Mouse (Mus musculus) kidney, adult 18-20 months (tissue): Measurements from ENCODE around the gene Lysmd4.

Experiments
- DNase-seq: peaks from one replicate; pipeline ENCODE4 v3.0.0; 2021

The Lysmd4 gene

DNA sequence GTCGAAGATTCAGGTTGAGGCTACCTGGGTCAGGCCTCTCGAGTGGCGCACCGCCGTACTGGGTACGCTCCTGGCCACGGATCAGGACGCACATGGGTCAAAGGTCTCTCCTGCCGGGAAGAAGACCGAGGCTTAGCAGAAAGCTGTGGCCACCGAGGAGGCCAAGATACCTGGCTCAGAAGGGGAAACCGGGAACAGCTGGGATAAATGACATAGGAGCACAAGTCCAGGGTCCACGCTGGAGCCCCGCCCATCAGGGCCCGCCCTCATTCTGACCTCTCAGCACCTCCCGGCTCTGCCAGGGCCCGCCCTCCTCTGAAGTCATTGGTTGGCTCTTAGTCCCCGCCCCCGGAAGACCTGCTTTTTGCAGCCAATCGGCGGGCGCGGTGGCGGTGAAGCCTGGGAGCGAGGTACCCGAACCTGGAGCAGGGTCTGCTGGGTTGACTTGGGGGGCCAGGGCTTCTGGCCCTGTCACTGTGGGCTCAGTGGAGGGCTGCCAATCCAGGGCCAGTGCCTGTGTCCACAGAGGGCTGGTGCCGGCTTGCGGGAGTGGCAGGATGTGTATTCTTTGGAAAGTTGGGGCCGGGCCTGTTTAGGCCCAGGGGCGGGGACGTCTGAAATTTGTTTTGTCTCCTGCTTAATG lies at the start of gene Lysmd4:
Lysmd4 (plus strand) TSS at position 325 of the 643 bp plus-strand sequence.
- peak; percentile 98 for DNase-seq

DNA sequence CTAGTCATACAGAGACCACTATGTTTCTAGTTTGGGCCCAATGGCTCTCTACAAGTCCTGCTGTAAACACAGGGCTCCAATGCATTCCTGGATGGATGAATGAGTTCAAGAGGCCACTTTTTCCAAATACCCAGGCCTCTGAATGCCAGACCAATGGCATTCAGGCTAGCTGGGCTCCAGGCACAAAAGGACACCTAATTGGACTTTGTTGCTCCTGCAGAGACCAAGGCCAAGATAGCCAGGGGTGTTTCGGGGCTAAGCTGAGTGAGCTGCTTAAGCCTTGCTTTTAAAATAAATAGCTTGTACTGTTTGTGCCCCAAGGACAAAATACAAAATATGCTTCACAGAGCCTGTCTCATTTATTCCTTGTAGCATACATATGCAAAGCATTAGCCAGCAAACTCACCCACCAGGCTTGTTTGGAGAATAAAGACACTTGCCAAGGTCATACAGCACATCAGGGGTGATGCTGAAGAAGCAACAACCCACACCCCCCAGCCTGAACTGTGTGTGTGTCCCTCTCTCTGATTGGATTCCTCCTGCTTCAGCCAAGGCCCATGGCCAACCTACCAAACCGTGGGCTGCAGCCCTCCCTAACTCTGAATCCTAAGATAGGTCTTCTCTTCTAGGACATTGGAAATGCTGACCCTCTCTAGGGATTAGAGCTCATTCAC lies 48.7 kb upstream of the Lysmd4 start:
- DNase-seq: no peak

DNA sequence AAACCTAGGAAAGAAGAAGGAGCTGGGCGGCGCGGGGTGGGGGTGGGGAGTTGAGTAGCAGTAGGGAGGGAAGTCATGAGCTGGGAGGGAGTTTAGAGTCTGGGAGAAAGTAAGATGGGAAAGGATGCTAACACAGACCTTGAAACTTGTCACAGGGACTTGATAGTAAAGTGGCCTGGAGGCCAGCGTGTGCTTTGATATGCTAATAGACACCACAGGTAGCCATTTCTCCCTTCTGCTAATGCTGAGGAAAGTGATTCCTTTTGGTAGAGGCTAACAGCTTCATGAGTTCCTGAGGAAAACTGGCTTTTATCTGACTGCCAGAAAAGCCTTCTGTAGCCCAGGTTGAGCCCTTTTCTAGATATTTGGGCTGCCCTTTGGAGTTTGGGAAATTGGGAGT lies 38.6 kb upstream of the Lysmd4 start:
- no peak for DNase-seq

DNA sequence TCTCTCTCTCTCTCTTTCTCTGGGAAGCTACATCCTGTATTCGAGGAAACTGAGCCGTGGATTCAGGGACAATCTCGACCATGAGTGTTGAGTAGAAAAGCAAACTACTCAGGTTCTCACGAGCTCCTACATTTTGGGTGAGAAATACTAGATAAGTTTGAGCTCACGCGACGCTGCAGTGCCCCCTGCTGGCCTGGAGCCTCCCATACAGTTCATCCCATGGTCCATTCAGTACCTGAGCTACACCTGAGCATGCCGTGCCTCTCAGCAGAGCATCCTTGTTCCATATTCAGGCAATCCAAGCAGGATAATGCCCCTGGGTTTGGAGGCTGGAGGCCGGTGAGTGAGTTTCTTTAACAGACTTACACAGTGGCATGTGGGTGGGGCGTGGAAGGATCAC lies 22.9 kb upstream of the Lysmd4 start:
- DNase-seq: peak; percentile 73

DNA sequence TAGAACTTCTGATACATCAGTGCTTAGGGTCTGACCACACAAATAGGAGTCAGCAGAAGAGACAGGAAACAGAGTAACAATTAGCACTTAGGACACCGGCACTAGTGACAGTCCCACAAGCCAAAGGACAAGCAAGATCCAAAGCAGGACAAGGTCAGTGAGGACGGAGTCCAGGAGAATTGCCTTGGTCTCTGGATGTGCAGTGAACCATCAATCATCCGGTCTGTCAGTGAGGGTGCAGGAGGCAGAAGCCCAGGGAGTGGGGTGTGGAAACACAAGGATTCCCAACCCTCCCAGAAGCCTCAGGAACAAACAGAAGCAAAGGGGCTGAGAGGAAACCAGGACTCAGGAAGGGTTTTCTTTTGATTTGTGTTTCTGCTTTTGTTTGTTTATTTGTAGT lies 18.7 kb upstream of the Lysmd4 start:
- no peak for DNase-seq

DNA sequence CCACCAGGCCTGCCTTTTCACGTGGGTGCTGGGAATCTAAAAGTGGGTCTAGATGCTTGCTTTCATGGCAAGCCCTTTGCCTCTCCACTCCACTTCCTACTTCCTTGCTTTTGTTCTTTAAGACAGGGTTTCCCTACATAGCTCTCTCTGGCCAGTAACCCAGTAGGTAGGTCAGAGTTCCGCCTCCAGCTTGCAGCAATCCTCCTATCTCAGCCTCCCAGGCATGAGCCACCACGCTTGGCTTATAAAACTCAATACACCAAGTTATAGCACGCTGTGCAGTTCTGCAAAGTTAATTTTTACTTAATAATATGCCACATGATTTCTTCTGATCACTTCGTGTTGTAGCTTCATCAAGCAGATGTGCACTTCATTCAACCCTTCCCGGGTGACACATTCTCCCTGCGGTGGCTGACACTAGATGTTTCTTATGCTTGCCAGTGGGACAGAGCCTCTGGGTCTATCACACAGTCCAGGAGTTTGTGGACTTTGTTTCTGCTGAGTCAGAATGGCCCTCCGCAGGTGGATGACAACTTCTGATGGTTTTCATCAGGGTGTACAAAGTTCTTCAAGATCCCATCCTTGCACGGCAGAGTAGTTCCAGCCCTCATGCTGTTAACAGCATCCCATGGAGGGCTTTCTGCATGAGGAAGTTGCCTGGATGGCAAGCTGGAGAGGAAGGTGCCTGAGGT lies 16.5 kb upstream of the Lysmd4 start:
- peak; percentile 25 for DNase-seq

DNA sequence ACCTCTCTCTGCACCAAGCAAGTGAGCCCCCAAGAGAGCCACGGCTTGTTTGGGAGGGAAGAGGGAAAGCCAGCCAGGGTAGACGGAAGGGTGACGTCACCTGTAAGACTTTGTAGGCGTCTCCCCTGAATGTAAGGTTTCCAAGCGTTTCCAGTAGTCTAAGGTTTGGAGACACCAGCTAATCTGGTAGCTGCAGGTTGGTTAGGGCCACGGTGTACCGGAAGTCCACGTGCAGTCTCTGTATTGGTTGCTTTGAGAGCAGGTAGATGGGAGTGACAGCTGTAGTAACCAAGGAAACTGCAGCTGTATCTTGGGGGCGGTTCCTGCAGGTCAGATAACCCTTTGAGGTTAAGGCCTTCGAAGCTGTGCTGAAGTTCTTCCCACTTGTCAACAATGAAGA lies 15.8 kb upstream of the Lysmd4 start:
- DNase-seq: no peak

DNA sequence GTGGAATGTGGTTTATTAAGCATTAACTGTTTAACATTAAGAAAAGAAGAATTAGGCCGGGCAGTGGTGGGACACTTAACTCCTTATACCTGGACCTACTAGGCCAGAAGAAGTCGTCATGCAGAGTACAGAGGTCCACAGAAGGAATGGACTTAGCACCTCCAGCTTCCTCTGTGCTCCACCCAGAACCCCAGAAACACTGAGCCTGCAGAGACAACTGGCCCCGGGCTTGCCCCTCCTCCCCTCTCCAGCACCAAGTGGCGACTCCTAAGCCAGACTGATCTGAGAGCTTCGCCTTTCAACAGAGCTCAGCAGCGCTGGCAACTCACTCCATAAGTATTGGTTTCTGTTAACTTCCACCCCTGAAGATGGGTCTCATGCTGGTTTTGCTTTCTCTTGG lies 14.6 kb upstream of the Lysmd4 start:
- DNase-seq: peak; percentile 36

DNA sequence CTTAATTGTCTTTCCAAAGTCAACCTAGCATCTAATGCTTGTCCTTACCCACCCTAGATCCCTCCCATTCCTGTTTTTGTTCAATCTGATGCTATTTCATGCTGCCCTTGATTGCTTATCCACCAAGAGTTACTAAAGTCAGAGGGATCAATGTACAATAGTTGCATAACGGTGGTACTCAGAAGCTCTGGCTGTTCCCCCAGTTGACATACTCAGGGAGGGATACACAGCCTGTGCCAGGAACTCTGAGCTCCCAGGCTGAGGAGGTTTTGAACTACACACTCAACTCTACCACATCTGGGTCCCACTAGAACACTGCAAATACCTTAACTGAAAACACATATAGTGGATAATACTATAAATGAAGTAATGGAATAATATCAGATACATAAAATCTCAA lies 14.0 kb upstream of the Lysmd4 start:
- no peak for DNase-seq

DNA sequence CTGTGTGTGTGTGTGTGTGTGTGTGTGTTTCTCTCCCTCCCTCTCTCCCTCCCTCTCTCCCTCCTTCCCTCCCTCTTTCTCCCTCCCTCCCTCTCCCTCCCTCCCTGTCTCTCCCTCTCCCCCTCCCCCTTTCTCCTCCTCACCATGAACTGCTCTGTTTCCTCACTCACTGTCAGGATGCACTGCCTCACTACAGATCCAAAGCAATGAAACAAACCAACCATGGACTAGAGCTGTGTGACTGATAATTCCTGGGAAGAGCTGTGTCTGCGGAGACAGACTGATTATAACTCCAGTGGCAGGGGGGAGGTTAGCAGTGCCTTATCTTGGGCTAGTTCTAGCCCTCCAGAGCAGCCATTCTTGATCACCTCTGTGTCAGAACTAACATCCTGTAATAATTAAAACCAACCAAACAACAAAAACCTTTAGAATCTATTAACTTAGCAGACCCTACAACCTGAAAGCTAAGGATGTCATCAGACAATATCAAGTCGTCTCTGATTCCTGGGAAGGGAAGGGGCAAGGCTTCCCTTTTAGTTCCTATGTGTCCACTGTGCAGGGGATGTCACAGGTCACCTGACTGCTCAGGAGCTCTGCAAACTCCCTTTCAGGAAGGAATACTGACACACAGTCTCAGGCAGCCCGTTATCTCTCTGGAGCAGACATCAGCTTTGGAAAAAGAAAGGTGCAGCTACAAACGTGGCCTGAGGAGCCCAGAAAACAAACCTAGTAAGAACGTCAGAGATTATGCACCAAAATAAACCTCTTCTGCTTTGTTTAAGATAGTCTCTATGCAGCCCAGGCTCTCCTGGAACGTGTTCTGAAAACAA lies 12.1 kb upstream of the Lysmd4 start:
- no peak for DNase-seq

DNA sequence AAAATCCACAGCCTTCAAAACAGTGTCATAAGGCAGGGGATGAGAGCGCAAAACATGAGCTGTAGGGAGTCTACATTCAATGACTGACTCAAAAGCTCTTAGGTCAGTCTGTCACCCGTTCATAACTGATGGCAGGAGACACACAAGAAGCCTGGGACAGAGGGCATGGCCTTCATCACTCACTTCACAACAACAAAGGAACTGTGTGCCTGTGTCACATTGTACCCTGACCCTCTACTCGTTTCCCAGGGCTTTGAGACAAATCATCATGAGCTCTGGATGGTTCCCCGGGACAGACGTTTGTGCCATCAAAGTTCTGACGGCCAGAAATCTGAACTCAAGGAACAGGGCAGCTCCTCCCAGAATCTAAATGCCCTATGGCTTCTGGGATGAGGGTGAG lies 11.0 kb upstream of the Lysmd4 start:
- DNase-seq: no peak

DNA sequence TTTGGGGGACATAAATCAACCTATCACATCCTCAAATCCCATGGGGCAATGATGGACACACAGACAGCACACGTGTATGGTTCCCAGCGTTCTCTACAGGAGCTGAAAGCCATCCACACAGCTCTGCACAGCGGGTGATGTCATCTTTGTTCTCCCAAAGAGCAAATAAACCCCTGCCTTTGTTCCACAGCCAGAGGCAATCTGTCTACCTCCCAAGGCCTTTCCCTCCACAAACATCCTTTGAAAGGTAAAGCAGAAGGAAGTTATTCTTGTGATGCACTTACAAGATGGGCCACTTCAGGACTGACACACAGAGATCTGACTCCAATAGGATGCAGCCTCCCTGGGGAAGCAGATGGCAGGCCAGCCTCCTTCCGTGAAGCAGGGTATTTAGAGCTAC lies 10.4 kb upstream of the Lysmd4 start:
- DNase-seq: no peak

DNA sequence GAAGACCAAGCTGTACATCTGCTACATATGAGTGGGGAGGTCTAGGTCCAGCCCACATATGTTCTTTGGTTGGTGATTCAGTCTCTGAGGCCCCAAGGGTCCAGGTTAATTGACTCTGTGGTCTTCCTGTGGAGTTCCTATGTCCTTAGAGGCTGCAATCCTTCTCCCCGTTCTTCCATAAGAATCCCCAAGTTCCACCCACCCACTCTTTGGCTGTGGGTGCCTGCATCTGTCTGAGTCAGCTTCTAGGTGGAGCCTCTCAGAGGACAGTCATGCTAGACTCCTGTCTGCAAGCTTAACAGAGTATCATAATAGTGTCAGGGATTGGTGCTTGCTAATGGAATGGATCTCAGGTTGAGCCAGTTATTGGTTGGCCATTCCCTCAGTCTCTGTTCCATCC lies 8.8 kb upstream of the Lysmd4 start:
- DNase-seq: no peak

DNA sequence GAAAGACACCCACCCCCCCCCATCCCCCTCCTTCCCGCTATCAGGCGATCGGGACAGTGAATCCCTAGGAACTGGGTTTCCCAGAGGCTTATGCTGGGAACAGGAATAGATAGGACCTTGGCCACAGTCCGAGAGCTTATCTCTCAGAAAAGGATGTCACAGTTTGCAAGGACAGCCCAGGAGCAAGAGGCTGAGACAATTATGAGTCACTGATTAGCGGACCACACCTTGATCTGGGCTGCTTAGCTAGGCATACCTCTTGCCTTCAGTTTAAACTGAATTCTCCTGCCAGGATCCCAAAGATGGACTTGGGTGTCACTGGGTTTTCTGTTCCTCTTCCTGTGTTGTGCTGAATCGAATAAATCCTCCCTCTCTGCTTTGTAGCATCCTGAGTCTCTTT lies 6.0 kb upstream of the Lysmd4 start:
- DNase-seq: no peak

DNA sequence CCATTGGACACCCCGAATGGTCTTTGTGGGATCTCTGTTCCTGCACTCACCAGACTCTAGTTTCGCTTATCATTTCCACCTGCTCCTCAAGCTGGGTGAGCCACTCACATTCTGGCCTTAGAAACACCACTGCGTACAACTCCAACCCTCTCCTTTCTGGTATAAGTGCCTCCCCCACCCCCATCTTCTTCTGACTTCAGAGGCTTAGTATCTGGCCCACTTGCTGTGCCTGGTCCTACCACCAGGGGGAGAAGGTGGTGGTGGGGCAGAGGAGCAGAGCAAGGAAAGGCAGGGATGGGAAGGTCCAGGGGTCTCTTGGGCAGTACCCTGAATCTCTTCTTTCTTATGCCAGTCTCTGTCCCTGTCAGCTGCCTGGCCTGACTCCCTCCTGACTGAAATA lies 5.3 kb upstream of the Lysmd4 start:
- DNase-seq: peak; percentile 73

DNA sequence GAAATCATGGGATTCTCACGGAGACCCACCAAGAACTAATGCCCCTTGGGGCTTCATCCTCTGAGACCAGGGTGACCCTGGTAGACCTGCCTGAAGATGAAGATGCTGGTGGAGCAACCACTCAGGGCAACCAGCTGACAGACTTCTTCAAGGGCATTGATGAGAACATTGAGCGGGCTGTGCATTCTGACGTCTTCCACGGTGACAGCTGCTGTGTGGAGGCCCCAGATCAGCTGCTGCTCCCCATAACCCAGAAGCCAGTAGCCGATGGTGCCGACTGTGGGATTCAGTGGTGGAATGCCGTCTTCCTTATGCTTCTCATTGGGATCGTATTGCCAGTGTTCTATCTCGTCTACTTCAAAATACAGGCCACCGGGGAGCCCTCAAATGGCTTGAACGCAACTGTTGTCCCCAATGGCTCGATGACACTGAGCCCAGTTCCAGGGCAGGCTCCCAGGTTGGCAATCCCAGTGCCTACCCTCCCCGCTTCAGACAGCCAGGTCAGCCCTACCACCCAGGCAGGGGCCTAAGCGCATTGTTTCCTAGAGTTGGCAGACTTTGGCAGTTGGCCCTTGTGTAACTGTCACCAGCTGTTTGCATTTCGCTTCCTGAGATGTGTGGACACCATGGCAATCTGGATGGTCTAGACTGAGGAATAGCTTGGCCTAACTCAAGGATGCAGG lies 3.7 kb downstream of the Lysmd4 start:
- no peak for DNase-seq

DNA sequence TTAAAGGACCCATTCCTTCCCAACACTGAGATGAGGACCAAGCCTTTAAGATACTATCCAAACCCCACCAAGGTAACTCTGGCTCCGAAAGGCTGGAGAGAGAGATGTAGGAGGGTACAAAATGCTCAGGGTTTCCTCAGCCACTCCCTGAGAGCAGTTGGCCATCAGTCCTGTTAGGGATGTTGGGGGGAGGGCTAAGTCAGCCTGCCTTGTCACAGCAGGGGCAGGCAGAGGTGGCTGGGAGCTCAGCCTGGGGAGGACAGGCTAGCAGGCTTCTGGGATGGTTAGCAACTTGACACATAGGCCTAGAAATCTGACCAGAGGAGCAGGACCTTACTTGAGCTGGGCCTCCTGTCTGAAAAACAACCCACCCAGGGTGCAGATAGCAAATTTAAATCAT lies 5.2 kb downstream of the Lysmd4 start:
- DNase-seq: no peak

DNA sequence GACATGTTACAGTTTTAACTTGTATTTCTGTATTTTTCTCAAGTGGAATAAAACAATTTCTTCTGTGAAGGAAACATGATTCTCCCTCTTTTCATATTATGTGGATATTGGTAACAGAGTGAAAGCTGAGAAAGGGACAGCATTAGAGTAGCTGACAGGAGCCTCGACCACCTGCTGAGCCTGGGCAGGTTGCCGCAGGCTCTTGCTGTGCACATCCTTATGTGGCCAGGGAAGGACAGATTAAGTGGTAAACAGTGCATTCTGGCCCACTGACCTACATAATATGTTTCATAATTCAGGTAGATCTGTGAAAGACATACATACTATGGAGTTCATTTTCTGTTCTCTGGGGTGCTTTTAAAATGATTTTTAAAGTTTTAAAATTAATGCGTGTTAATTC lies 6.0 kb downstream of the Lysmd4 start:
- no peak for DNase-seq

DNA sequence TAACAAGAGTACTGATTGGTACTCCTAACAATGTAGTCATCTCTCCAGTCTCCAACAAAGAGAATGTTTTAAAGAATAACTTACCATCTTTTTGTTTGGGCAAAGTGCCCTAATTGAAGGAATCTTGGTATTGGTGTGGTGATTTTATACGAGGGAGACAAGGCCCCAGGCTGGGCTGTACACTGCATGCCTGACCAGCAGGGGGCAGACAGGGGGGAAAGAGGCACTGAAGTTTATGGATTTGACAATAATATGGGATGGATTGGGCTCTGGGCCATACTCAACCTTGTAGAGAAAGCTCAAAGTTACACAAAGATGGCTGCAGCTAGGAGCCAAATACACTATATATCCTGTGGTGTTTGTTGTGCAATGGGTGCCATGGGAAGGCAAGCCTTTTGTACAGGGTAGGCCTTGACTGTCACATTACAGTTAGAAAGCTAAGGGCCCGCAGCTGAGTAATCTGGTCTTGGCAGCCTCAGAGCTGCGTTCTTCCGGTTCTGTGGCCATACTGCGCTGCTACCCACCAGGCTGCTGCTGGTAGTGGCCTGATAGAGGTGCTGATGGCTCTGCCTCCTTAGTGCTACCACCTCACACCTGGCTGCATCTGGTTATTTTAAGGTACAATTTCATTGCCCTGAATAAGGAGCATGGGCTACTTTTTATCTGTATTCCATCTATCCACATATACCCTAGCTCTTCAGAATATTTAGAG lies 6.7 kb downstream of the Lysmd4 start:
- DNase-seq: peak; percentile 50

DNA sequence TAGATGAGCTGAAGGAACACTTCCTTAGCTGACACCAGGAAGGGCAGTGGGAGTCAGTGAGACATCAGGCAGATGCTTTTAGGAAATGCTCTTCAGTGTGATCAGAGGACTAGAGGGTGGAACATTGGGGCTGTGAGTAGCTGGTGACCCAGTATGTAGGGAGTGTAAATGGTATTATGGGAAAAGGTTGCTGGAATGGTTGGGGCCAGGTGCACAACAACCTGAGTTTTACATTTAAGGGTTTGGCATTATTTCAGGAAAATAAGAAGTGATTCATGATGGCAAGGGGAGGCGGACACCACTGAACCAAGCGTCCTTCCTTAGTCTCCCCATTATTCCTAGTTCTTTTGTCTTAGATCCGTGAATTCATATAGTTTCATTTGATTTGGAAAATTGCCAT lies 7.4 kb downstream of the Lysmd4 start:
- no peak for DNase-seq

DNA sequence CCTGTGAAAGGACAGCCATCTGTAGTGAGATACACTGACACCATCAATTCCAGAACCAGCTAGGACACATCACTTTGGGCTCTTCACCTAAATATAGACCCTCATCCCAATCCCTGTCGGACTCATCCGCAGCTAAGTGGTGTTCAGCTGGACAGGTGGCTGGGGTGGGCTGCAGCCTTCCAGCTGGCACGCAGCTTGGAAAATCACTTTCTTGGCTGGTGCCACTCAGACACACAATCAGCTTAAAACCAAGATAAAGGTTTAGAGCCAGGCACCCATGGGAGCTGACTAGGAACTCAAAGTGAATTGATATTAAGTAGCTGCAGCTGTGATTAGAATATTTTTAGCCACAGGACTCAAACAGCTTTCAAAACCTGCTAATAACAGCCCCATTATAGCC lies 7.9 kb downstream of the Lysmd4 start:
- DNase-seq: no peak

DNA sequence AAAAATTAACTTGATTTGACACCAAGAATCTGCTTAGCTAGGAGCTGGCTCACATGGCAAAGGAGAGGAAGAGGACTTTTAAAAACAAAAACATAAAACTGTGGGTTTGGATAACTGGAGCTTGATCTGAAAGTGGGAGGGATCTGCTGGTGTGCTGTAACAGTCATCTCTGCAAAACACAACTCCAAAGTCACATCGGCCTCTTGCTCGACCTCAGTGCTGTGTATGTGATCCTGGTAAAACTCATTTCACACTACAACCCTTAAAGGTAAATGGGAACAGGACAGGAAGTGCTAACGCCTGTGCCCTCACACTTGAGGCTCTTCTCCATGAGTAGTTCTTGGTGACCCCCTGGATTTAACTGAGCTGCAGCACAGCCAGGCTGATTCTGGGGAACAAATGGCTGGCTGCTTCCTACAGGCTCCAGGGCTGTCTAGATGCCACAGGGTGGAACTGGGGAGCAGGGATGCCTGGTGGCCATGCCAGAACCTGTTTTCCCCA lies 8.3 kb downstream of the Lysmd4 start:
- DNase-seq: no peak
